Mouse (Mus musculus): Measurements from ENCODE around the gene Gpcpd1. TPM values are rescaled to one million over a fixed set of nuclear protein-coding genes. Genes with fewer than 3 reads are reported as not detected.

Gene Gpcpd1
- polyA plus RNA-seq, 1 experiment, result 6.1 TPM

DNA sequence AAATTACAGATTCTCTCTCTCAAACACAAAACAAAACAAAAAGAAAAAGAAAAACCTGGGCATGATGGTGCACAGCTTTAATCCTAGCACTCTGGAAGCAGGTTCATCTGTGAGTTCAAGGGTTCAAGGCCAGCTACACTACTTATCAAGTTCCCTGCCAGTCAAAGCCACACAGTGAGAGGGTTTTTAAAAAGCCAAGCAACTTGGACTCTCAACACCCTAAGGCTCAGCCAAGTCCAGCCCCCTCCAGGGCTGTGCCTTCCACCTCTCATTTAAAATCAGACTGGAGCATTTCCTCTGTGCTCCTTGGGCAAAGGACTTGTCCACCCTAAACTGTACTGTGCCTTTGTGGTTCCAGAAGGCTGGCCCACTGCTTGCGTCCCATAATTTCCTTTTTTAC lies 3.3 kb downstream of the Gpcpd1 start:
- Histone ChIP-seq H3K27me3 (replicated peaks; ENCODE audit: control insufficient read depth, insufficient read depth, low read length) (no peaks in the 10 kb centered on the region), H3K4me3 (ENCODE audit: insufficient read depth, low read depth, low read length) (no peak overlapping the region), H3K36me3 (ENCODE audit: control insufficient read depth, insufficient read depth, low read length) (no peaks in the 10 kb centered on the region), H3K27ac (ENCODE audit: insufficient read depth, low read depth, low read length) (no peak overlapping the region), H3K4me1 (ENCODE audit: control insufficient read depth, insufficient read depth, low read length) (peaks cover 7% of the 10 kb centered on the region; the same call in 1 of the 2 replicates)
- WGBS, result 56% methylated on average over 1 of the region's 1 CpGs
- no peak for TF ChIP-seq CTCF (conservative IDR thresholded peaks at IDR 0.05; ENCODE audit: insufficient read depth, insufficient read length, low read depth, low read length)
- TF ChIP-seq POLR2A (IDR thresholded peaks at IDR 0.05; ENCODE audit: low read depth, low read length), result no peak
- DNase-seq, result peak; percentile 68

DNA sequence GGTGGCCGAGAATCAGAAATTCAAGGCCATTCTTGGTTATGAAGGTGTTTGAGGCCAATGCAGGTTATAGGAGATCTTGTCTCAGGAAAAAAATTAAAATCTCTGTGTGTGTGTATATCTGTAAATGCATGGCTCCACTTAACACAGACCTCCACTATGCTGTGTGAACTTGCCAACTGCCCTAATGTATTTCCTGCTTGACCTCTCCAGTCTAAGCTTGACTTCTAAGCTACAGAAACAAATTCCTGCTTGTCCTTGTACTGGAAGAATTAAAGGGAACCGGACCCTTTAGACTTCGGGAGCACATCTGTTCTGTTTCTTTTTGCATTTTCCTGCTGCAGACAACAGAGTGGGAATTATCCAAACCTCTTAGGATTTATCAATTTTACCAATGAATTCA lies 4.4 kb downstream of the Gpcpd1 start:
- Histone ChIP-seq H3K4me1 (ENCODE audit: control insufficient read depth, insufficient read depth, low read length) (peaks cover 7% of the 10 kb centered on the region; the same call in 1 of the 2 replicates), H3K27ac (ENCODE audit: insufficient read depth, low read depth, low read length) (peak overlapping the region; percentile 80), H3K4me3 (ENCODE audit: insufficient read depth, low read depth, low read length) (no peak overlapping the region), H3K27me3 (replicated peaks; ENCODE audit: control insufficient read depth, insufficient read depth, low read length) (no peaks in the 10 kb centered on the region), H3K36me3 (ENCODE audit: control insufficient read depth, insufficient read depth, low read length) (no peaks in the 10 kb centered on the region)
- TF ChIP-seq POLR2A (IDR thresholded peaks at IDR 0.05; ENCODE audit: low read depth, low read length) (no peak), CTCF (conservative IDR thresholded peaks at IDR 0.05; ENCODE audit: insufficient read depth, insufficient read length, low read depth, low read length) (no peak)
- 44% methylated on average over 3 of the region's 3 CpGs for WGBS
- peak; percentile 40 for DNase-seq

DNA sequence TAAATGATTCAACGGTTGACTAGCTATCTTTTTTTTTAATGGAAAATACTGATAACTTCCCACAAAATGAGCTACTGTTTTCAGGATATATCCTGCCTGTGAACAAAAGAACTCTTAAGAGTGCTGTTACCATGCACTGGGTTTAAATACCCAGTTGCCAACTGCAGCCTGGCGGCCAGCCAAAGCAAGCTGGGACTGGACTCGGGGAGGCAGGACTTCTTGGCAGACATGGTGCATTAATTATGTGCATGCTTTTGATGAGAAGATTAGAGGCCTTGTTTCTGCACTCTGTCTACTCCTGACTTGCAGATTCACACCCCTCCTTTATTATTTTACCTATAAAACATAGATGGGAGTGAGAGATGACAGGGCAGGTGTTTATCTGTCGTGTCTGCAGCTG lies 5.3 kb downstream of the Gpcpd1 start:
- Histone ChIP-seq H3K4me1 (ENCODE audit: control insufficient read depth, insufficient read depth, low read length) (peaks cover 7% of the 10 kb centered on the region; the same call in 1 of the 2 replicates), H3K36me3 (ENCODE audit: control insufficient read depth, insufficient read depth, low read length) (no peaks in the 10 kb centered on the region), H3K4me3 (ENCODE audit: insufficient read depth, low read depth, low read length) (no peak overlapping the region), H3K27me3 (replicated peaks; ENCODE audit: control insufficient read depth, insufficient read depth, low read length) (no peaks in the 10 kb centered on the region), H3K27ac (ENCODE audit: insufficient read depth, low read depth, low read length) (peak overlapping the region; percentile 86)
- DNase-seq, result peak; percentile 96
- 24% methylated on average over 4 of the region's 4 CpGs for WGBS
- no peak for TF ChIP-seq POLR2A (IDR thresholded peaks at IDR 0.05; ENCODE audit: low read depth, low read length)
- no peak for TF ChIP-seq CTCF (conservative IDR thresholded peaks at IDR 0.05; ENCODE audit: insufficient read depth, insufficient read length, low read depth, low read length)

GRCm38 (mm10) chr2:132579689-132580088 lies 7.8 kb downstream of the Gpcpd1 start:
- TF ChIP-seq CTCF (conservative IDR thresholded peaks at IDR 0.05; ENCODE audit: insufficient read depth, insufficient read length, low read depth, low read length), result no peak
- TF ChIP-seq POLR2A (IDR thresholded peaks at IDR 0.05; ENCODE audit: low read depth, low read length), result no peak
- DNase-seq, result no peak
- H3K27ac ChIP-seq (ENCODE audit: insufficient read depth, low read depth, low read length), result no peak overlapping the region
- H3K36me3 ChIP-seq (ENCODE audit: control insufficient read depth, insufficient read depth, low read length), result no peaks in the 10 kb centered on the region
- 64% methylated on average over 3 of the region's 3 CpGs for WGBS
- H3K4me3 ChIP-seq (ENCODE audit: insufficient read depth, low read depth, low read length), result no peak overlapping the region
- H3K27me3 ChIP-seq (replicated peaks; ENCODE audit: control insufficient read depth, insufficient read depth, low read length), result no peaks in the 10 kb centered on the region
- H3K4me1 ChIP-seq (ENCODE audit: control insufficient read depth, insufficient read depth, low read length), result peaks cover 14% of the 10 kb centered on the region; the same call in 1 of the 2 replicates

DNA sequence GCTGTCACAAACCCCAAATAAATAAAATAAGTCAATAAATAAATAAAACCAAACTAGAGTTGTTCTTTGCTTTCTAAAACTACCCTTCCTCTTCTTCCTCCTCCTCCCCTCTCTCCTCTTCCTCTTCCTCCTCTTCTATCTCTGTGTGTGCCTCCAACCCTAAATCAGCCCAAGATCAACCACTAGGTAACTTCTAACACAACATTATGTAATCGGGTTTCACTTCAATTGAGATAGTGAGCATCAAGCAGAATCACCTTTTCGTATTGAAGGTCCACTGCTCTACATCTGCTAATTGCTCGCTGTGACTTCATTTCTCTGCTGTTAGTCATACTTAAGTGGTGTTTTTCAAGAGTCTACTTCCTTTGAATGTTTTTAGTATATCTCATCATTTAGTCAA lies 8.8 kb downstream of the Gpcpd1 start:
- H3K36me3 ChIP-seq (ENCODE audit: control insufficient read depth, insufficient read depth, low read length), result no peaks in the 10 kb centered on the region
- no peak for TF ChIP-seq POLR2A (IDR thresholded peaks at IDR 0.05; ENCODE audit: low read depth, low read length)
- TF ChIP-seq CTCF (conservative IDR thresholded peaks at IDR 0.05; ENCODE audit: insufficient read depth, insufficient read length, low read depth, low read length), result no peak
- no peaks in the 10 kb centered on the region for H3K27me3 ChIP-seq (replicated peaks; ENCODE audit: control insufficient read depth, insufficient read depth, low read length)
- no peak for DNase-seq
- no peak overlapping the region for H3K27ac ChIP-seq (ENCODE audit: insufficient read depth, low read depth, low read length)
- over 99% methylated on average over 3 of the region's 3 CpGs for WGBS
- peaks cover 14% of the 10 kb centered on the region; the same call in 1 of the 2 replicates for H3K4me1 ChIP-seq (ENCODE audit: control insufficient read depth, insufficient read depth, low read length)
- no peak overlapping the region for H3K4me3 ChIP-seq (ENCODE audit: insufficient read depth, low read depth, low read length)

DNA sequence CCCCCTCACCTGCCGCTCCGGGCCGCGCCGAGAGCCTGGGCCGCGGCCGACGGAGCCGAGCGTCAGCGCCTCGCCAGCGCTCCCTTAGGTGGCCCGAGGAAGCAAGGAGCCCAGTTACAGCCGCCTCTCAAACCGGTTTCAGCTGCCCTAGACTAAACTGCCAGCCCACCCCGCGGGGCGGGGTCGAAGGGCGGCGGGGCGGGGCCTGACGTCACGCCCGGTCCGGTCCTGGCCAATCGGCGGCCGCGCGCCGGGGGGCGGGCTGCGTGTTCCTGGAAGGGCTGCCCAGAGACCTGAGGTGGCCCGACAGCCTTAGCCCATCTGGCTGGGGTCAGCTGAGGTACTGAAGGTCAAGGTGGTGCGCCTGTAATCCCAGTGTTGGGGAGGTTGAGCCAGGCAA lies 9.5 kb downstream of the Gpcpd1 start:
- Histone ChIP-seq H3K27ac (ENCODE audit: insufficient read depth, low read depth, low read length) (peak overlapping the region; percentile 71), H3K36me3 (ENCODE audit: control insufficient read depth, insufficient read depth, low read length) (no peaks in the 10 kb centered on the region), H3K4me1 (ENCODE audit: control insufficient read depth, insufficient read depth, low read length) (peaks cover 13% of the 10 kb centered on the region; the same call in 1 of the 2 replicates), H3K4me3 (ENCODE audit: insufficient read depth, low read depth, low read length) (peak overlapping the region; percentile 86), H3K27me3 (replicated peaks; ENCODE audit: control insufficient read depth, insufficient read depth, low read length) (no peaks in the 10 kb centered on the region)
- TF ChIP-seq POLR2A (IDR thresholded peaks at IDR 0.05; ENCODE audit: low read depth, low read length) (peak; percentile 34), CTCF (conservative IDR thresholded peaks at IDR 0.05; ENCODE audit: insufficient read depth, insufficient read length, low read depth, low read length) (peak; percentile 38; the same call in 1 of the 2 replicates)
- under 1% methylated on average over 38 of the region's 38 CpGs for WGBS
- DNase-seq, result peak; percentile 99

- 1% methylated on average over 41 of the region's 41 CpGs for WGBS
- H3K4me3 ChIP-seq (ENCODE audit: insufficient read depth, low read depth, low read length), result peak overlapping the region; percentile 86
- DNase-seq, result peak; percentile 62
- peaks cover 10% of the 10 kb centered on the region; the same call in 1 of the 2 replicates for H3K4me1 ChIP-seq (ENCODE audit: control insufficient read depth, insufficient read depth, low read length)
- peak overlapping the region; percentile 97 for H3K27ac ChIP-seq (ENCODE audit: insufficient read depth, low read depth, low read length)
- TF ChIP-seq CTCF (conservative IDR thresholded peaks at IDR 0.05; ENCODE audit: insufficient read depth, insufficient read length, low read depth, low read length) (no peak), POLR2A (IDR thresholded peaks at IDR 0.05; ENCODE audit: low read depth, low read length) (no peak)
- no peaks in the 10 kb centered on the region for H3K36me3 ChIP-seq (ENCODE audit: control insufficient read depth, insufficient read depth, low read length)
- H3K27me3 ChIP-seq (replicated peaks; ENCODE audit: control insufficient read depth, insufficient read depth, low read length), result no peaks in the 10 kb centered on the region
These were observed 10.0 kb downstream of the Gpcpd1 start for GRCm38 (mm10) chr2:132577431-132577981.
